Mouse (Mus musculus): ENCODE measurements around the gene Apol9b. TPM values are rescaled to one million over a fixed set of nuclear protein-coding genes. Genes with fewer than 3 reads are reported as not detected.

Apol9b gene
- polyA plus RNA-seq, 1 experiment from 2014 or later = not detected

GRCm38 (mm10) chr15:77763702-77764101, 34.9 kb downstream of the Apol9b start:
- no peak overlapping the region for H3K4me2 ChIP-seq
- no peaks in the 10 kb centered on the region for H3K9me3 ChIP-seq
- no peak for ATAC-seq (ENCODE audit: insufficient number of reproducible peaks, insufficient read depth, low FRiP score, low TSS enrichment, low read depth)
- H3K9ac ChIP-seq (replicated peaks) = no peak overlapping the region
- no peaks in the 10 kb centered on the region for H3K27me3 ChIP-seq
- H3K4me1 ChIP-seq (replicated peaks) = 0 out of 2 replicates have a peak, but pooled peaks cover 10% of the 10 kb centered on the region
- WGBS = 94% methylated on average over 11 of the region's 11 CpGs
- H3K27ac ChIP-seq = no peak overlapping the region
- no peak overlapping the region for H3K4me3 ChIP-seq (replicated peaks)
- peaks cover 88% of the 10 kb centered on the region for H3K36me3 ChIP-seq

GRCm38 (mm10) chr15:77764391-77765006, 35.7 kb downstream of the Apol9b start:
- WGBS = 73% methylated on average over 13 of the region's 13 CpGs
- 0 out of 2 replicates have a peak, but pooled peaks have one; percentile 27 for ATAC-seq (ENCODE audit: insufficient number of reproducible peaks, insufficient read depth, low FRiP score, low TSS enrichment, low read depth)

GRCm38 (mm10) chr15:77765484-77766093, 36.8 kb downstream of the Apol9b start:
- peak overlapping the region; percentile 23; the same call in 1 of the 2 replicates for H3K27ac ChIP-seq
- ATAC-seq (ENCODE audit: insufficient number of reproducible peaks, insufficient read depth, low FRiP score, low TSS enrichment, low read depth) = no peak
- H3K4me2 ChIP-seq = no peak overlapping the region
- H3K27me3 ChIP-seq = no peaks in the 10 kb centered on the region
- peaks cover 99% of the 10 kb centered on the region for H3K36me3 ChIP-seq
- no peak overlapping the region for H3K4me3 ChIP-seq (replicated peaks)
- H3K9ac ChIP-seq (replicated peaks) = 0 out of 2 replicates have a peak overlapping the region, but pooled peaks have one; percentile 23
- H3K9me3 ChIP-seq = no peaks in the 10 kb centered on the region
- H3K4me1 ChIP-seq (replicated peaks) = 0 out of 2 replicates have a peak, but pooled peaks cover 10% of the 10 kb centered on the region
- 90% methylated on average over 16 of the region's 16 CpGs for WGBS

More at GRCm38 (mm10) chr15:77764391-77765006, 35.7 kb downstream of the Apol9b start:
- H3K4me1 ChIP-seq (replicated peaks) = 0 out of 2 replicates have a peak, but pooled peaks cover 10% of the 10 kb centered on the region
- H3K27me3 ChIP-seq = no peaks in the 10 kb centered on the region
- no peaks in the 10 kb centered on the region for H3K9me3 ChIP-seq
- H3K4me3 ChIP-seq (replicated peaks) = no peak overlapping the region
- no peak overlapping the region for H3K4me2 ChIP-seq
- H3K36me3 ChIP-seq = peaks cover 96% of the 10 kb centered on the region
- H3K27ac ChIP-seq = peak overlapping the region; percentile 31; the same call in 1 of the 2 replicates
- no peak overlapping the region for H3K9ac ChIP-seq (replicated peaks)

DNA sequence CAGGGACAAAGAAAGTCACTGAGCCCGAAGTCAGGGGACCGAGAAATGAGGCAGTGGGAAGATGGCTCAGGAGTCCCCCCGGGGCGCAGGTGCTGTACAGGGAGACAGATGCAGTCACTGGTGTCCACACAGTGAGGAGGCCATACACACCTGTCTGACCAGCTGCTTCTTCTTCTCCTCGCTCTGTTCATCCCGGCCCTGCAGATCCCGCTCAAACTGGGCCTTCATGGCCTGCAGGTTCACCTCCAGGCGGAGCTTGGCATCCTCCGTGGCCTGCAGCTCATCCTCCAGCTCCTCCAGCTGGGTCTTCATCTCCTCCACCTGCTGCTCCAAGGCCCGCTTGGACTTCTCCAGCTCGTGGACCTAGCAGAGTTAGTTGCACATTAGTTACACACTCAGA, 38.1 kb downstream of the Apol9b start:
- Histone ChIP-seq H3K4me3 (replicated peaks) (no peak overlapping the region), H3K9ac (replicated peaks) (no peak overlapping the region), H3K9me3 (no peaks in the 10 kb centered on the region), H3K4me1 (replicated peaks) (0 out of 2 replicates have a peak, but pooled peaks cover 10% of the 10 kb centered on the region), H3K27ac (no peak overlapping the region), H3K36me3 (peaks cover 100% of the 10 kb centered on the region), H3K27me3 (no peaks in the 10 kb centered on the region), H3K4me2 (no peak overlapping the region)
- WGBS = 93% methylated on average over 11 of the region's 11 CpGs
- ATAC-seq (ENCODE audit: insufficient number of reproducible peaks, insufficient read depth, low FRiP score, low TSS enrichment, low read depth) = no peak

GRCm38 (mm10) chr15:77770341-77770740, 41.5 kb downstream of the Apol9b start:
- Histone ChIP-seq H3K4me1 (replicated peaks) (0 out of 2 replicates have a peak, but pooled peaks cover 3% of the 10 kb centered on the region), H3K9me3 (no peaks in the 10 kb centered on the region), H3K4me3 (replicated peaks) (no peak overlapping the region), H3K36me3 (peaks cover 98% of the 10 kb centered on the region), H3K27me3 (no peaks in the 10 kb centered on the region), H3K27ac (no peak overlapping the region), H3K9ac (replicated peaks) (no peak overlapping the region), H3K4me2 (no peak overlapping the region)
- whole genome bisulfite sequencing = 95% methylated on average over 5 of the region's 5 CpGs
- no peak for ATAC-seq (ENCODE audit: insufficient number of reproducible peaks, insufficient read depth, low FRiP score, low TSS enrichment, low read depth)

DNA sequence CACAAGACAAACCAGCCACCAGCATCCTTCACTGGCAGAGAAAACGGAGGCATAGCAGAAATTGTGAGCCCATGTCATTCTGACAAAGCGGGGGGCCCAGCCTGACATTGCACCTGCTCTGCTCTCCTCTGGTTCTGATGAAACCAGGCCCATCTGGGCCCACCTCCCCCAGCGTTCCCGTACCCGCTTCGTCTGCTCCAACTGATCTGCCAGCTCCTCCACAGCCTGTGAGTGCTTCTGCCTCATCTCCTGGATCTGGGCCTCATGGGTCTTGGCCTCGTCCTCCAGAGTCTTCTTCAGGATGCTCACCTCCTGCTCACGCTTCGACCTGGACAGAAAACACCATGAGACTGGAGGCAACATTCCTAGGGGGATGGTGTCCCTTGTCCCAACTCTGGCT, 42.1 kb downstream of the Apol9b start:
- no peak overlapping the region for H3K27ac ChIP-seq
- no peak overlapping the region for H3K9ac ChIP-seq (replicated peaks)
- H3K27me3 ChIP-seq = no peaks in the 10 kb centered on the region
- no peak overlapping the region for H3K4me3 ChIP-seq (replicated peaks)
- no peaks in the 10 kb centered on the region for H3K4me1 ChIP-seq (replicated peaks)
- no peak for ATAC-seq (ENCODE audit: insufficient number of reproducible peaks, insufficient read depth, low FRiP score, low TSS enrichment, low read depth)
- H3K9me3 ChIP-seq = no peaks in the 10 kb centered on the region
- peaks cover 98% of the 10 kb centered on the region for H3K36me3 ChIP-seq
- no peak overlapping the region for H3K4me2 ChIP-seq
- WGBS = 93% methylated on average over 9 of the region's 9 CpGs

DNA sequence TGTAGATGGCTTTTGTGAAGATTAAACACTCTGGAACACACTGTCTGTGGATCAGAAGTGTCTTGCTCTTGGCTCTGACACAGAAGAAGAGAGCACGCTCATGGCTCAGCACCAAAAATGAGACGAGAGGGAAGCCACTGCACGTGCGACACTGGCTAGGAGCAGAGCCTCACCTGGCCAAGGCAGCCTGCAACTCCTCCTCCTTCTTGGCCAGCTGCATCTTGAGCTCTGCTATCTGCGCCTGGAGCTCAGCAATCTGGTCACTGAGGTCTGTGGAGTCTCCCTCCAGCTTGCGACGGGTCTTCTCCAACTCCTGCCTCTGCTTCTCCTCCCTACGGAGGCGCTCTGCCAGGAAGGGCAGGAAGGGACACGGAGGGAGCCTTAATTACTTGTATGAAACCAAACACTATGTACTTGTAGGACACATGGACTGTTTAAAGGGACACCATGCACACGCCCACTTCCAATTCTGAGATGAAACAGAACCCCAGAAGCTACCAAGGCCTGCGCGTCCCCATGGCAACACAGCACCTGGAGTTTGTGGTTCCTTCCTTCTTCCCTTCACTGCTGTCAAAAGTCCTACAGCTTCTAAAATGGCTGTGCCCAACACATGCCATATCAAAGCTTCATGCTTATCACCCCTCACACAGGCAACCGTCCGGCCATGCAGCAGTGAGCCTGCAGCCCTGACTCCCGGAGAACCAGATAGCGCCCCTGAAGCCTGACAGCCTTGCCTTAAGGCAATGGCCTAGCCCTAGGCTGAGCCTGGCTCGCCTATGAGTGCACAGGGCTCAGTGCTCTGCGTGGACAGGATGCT, 44.5 kb downstream of the Apol9b start:
- 94% methylated on average over 19 of the region's 19 CpGs for WGBS
- H3K27me3 ChIP-seq = no peaks in the 10 kb centered on the region
- no peak overlapping the region for H3K27ac ChIP-seq
- peaks cover 98% of the 10 kb centered on the region for H3K36me3 ChIP-seq
- no peak overlapping the region for H3K4me3 ChIP-seq (replicated peaks)
- no peaks in the 10 kb centered on the region for H3K4me1 ChIP-seq (replicated peaks)
- H3K9me3 ChIP-seq = no peaks in the 10 kb centered on the region
- no peak overlapping the region for H3K9ac ChIP-seq (replicated peaks)
- ATAC-seq (ENCODE audit: insufficient number of reproducible peaks, insufficient read depth, low FRiP score, low TSS enrichment, low read depth) = no peak
- no peak overlapping the region for H3K4me2 ChIP-seq

- Histone ChIP-seq H3K27ac (no peak overlapping the region), H3K27me3 (no peaks in the 10 kb centered on the region), H3K36me3 (peaks cover 98% of the 10 kb centered on the region), H3K4me3 (replicated peaks) (no peak overlapping the region), H3K4me1 (replicated peaks) (no peaks in the 10 kb centered on the region), H3K4me2 (no peak overlapping the region), H3K9me3 (no peaks in the 10 kb centered on the region), H3K9ac (replicated peaks) (no peak overlapping the region)
- no peak for ATAC-seq (ENCODE audit: insufficient number of reproducible peaks, insufficient read depth, low FRiP score, low TSS enrichment, low read depth)
- 96% methylated on average over 10 of the region's 10 CpGs for WGBS
These were observed 45.5 kb downstream of the Apol9b start for GRCm38 (mm10) chr15:77774303-77774702.

GRCm38 (mm10) chr15:77775186-77775963, 46.5 kb downstream of the Apol9b start:
- ATAC-seq (ENCODE audit: insufficient number of reproducible peaks, insufficient read depth, low FRiP score, low TSS enrichment, low read depth) = no peak
- peaks cover 98% of the 10 kb centered on the region for H3K36me3 ChIP-seq

DNA sequence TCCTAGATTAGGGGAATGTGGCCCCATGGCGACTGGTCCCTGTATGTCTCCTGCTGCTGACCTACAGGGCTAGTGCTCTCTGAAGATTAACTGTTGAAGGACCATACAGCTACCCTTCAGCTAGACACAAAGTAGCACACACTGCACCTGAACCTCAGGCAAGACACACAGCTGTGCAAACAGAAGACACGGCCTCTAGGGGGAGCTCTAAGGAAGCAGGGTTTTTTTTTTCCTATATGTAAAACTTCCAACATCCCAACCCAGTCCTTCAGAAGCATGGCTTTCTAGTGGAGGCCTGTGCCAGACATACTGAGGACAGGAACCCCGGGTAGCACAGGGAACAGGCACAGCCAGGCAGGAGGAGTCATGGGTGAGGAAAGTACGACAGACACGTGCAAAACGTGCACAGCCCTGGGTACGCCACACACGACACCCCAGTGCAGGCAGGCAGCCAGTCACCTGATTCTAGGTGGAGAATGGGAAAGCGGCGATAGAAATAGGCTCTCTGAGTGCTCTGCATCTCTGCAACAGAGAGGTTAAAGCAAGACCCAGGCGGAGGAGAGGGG, 53.7 kb downstream of the Apol9b start:
- 81% methylated on average over 11 of the region's 11 CpGs for WGBS
- Histone ChIP-seq H3K4me1 (replicated peaks) (0 out of 2 replicates have a peak, but pooled peaks cover 4% of the 10 kb centered on the region), H3K27me3 (no peaks in the 10 kb centered on the region), H3K4me3 (replicated peaks) (no peak overlapping the region), H3K9me3 (no peaks in the 10 kb centered on the region), H3K36me3 (peaks cover 99% of the 10 kb centered on the region), H3K4me2 (no peak overlapping the region), H3K9ac (replicated peaks) (no peak overlapping the region), H3K27ac (no peak overlapping the region)
- no peak for ATAC-seq (ENCODE audit: insufficient number of reproducible peaks, insufficient read depth, low FRiP score, low TSS enrichment, low read depth)

More at GRCm38 (mm10) chr15:77775186-77775963, 46.5 kb downstream of the Apol9b start:
- WGBS = 65% methylated on average over 20 of the region's 20 CpGs
- Histone ChIP-seq H3K4me2 (no peak overlapping the region), H3K9me3 (no peaks in the 10 kb centered on the region), H3K9ac (replicated peaks) (no peak overlapping the region), H3K4me3 (replicated peaks) (no peak overlapping the region), H3K27me3 (no peaks in the 10 kb centered on the region), H3K4me1 (replicated peaks) (no peaks in the 10 kb centered on the region), H3K27ac (no peak overlapping the region)

Data from limb, embryonic 12.5 days (tissue).